Mouse (Mus musculus) gastrocnemius, postnatal 14 days (tissue): Measurements from ENCODE around the gene Atxn1. TPM values are rescaled to one million over a fixed set of nuclear protein-coding genes. Genes with fewer than 3 reads are reported as not detected.

Source experiments
- DNase-seq: peaks from one replicate; pipeline ENCODE4 v3.0.0; 2021; ENCODE audit warnings: mixed read lengths
- intact Hi-C: fragments of 180-260 bp; cut with DNase I; formaldehyde crosslinking; loops from one replicate; pipeline ENCODE4 v1.15.1; 2025; ENCODE audit warnings: low total_unique reads
- total RNA-seq, 2 experiments: library from RNA; stranded (reverse); gene quantifications; 2 replicates each; pipeline ENCODE4 v1.2.3; 2021

Atxn1 gene
- total RNA-seq, 2 experiments from 2014 or later, result 23.5 to 23.8 TPM

DNA sequence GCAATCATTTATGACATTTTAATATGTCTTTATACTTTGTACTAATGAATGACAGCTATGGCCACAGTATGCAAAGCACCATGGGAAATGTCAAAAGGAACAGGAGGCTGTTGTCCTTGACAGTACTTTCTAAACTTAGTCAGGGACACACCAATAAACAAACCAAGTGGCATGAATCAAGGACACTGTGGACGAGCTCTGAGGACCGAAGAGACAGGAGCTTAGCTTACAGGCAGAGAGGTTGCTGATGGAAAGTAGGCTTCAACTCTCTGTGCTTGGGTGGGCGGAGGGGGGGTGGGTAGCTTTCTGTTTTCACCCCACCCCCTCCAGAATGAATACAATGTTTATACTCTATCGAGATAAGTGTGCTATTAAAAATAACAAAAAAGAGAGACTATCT lies 90.6 kb downstream of the Atxn1 start:
- no peak for DNase-seq
- intact Hi-C loops, result no loop called here

DNA sequence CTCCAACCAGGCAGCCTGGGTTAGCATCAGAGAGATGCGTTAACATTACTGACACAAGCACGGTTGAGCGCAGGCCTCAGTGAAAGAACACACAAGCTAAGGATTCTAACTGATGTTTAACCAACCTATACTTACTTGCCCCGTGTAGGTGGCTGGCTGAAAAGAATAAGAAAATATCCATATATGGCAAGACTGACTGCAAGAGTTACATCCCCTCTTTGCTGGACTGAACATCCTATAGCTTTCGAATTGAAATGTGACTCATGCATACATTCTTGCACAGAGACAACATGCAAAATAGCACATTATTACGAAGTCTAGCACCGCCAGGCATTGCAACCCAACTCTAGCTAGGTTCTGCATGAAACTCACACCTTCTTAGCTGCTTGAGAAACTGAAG lies 91.8 kb downstream of the Atxn1 start:
- DNase-seq, result no peak
- intact Hi-C loops, result no loop called here

DNA sequence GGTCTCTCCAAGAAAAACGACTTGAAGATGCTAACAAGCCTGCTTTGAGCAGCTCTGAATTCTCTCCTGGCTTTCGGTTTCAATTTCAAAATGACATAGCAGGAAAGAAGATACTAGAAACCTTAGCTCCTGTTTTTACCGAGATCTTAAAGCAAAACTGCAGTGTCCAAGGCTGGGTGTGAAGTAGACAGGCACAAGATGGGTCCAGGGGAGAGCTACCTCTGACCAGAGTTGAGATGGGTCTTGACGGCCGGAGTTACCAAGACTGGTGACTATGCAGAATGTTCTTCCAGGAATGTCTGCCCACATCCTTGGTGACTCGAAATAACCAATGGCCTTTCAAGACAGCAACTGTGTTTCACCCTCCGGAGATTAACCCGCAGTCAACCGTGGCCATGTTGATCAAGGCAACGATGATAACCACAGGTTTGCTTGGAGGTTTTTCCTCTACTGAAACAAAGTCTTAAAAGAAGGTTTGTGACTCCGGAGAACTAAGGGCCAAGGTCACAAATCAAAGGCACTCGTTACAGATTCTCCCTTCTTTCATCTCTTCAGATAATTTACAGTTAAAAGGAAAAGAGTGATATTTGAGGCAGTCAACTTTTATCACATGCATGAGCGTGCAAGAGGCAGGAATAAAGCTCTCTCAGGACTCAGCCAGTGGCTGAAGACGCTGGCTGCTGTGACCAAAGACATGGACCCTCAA lies 92.6 kb downstream of the Atxn1 start:
- DNase-seq, result peak; percentile 5
- intact Hi-C loops, result no loop called here

DNA sequence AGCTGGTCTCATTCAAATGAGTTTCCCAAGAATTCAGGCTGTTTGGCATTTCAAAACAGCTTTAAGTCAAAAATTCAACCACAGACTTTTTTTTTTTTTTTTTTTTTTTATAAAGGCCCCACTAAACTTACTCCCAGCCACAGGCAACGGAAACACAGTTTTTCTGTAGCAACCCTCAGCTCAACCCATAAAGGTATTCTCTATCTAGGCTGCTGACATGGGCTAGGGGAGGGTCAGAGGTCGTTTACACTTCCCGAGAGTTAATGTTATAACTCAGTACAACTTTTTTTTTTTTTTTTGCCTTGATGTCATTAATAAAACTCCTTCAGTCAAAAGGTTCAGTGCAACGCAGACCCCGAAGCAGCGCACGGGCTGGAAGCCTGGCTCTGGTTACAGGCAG lies 93.3 kb downstream of the Atxn1 start:
- no peak for DNase-seq
- intact Hi-C loops, result no loop called here

DNA sequence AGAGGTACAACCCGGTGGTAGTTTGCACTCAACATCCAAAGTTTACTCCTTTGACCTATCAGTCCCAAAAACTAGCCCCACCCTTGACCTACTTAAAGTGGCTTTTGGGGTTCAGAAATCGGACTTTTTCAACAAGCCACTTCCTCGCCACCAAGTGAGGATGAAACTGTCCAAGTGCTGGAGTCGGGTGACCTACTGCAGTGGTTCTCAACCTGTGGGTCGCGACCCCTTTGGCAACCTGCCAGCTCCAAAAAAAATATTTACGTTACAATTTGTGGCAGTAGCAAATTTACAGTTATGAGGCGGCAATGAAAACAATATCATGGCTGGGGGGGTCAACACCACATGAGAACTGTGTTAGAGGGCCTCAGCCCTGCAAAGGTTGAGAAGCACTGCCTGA lies 95.9 kb downstream of the Atxn1 start:
- intact Hi-C loops, result no loop called here
- no peak for DNase-seq

DNA sequence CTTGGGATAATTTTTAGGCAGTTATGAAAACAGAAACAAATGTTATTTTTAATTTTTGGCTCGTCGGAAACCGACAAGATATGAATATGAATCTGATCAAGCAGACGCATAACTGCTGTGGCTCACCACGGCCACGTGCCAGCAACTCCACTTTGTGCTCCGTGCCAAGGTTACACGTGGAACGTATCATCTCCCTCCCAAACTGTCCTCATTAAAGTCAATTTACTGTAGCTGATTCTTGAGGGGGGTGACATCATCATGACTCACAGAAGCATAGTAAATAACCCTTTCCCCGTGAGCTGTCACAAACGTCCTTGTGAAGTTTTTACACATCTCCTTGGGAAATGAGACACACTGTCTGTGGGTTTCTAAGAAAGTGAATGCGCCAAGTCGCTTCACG lies 97.5 kb downstream of the Atxn1 start:
- DNase-seq, result peak; percentile 40
- intact Hi-C loops, result no loop called here

DNA sequence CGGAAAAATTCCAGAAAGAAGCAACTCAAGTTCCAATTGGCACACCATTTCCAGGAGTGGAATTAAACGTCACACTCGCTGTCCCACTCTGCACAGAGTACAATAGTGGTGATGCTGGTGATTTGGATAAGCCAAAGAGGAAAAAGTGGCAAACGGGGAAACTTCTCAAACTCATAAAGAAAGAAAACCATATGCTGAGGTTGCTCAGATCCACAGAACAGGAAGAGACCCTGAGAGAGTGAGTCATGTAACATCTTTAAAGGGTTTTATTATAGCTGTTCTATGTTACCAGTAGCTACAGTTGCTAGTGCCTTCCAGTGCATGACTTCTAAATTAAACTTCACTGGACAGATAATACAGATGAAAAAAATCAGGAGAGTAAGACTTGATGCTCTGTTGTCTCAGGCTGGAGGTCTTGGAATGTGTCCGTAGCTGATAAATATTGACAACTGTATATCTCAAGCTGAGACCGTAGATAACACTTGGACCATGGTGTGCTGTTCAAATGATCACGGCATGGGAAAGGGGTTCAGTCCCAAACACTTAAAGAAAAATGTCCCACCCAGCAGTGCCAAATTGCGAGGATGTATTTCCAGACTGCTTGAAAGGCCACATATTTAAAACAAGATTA lies 98.1 kb downstream of the Atxn1 start:
- no peak for DNase-seq
- intact Hi-C loops, result no loop called here

DNA sequence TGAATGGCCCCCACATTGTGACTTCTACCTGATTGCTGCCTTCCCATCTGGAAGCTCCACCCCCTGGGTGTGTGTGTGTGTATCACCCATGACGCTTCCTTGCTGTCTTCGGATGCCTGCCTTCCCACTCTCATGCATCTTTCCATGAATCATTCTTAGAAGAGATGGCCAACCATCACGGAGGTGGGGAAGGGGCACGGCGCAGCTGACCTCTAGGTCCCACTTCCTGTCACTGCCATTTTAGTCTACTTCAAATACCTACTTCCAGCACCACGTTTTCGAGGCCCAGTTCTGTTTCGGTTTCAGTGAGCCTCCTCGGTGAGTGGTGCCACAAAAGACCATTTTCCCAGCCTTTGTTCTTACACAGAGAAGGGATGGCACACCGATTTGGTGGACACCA lies 99.2 kb downstream of the Atxn1 start:
- intact Hi-C loops, result no loop called here
- DNase-seq, result no peak

DNA sequence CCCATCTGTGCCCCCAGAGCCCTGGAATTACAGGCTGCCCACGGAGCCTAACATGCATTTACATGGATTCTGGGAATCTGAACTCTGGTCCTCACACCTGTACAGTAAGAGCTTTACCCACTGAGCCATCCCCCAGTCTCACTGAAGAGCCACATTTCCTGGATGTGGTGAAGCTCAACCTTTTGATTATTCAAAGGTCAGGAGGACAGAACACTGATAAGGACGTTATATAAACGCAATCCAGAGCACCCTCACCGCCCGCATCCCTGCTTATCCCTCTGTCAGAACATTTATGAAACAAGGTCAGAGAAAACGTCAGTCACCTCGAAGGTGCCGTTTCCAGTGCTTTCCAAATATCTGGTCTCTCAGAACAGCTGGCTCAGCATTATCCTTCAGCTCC lies 101.0 kb downstream of the Atxn1 start:
- no peak for DNase-seq
- intact Hi-C loops, result no loop called here

DNA sequence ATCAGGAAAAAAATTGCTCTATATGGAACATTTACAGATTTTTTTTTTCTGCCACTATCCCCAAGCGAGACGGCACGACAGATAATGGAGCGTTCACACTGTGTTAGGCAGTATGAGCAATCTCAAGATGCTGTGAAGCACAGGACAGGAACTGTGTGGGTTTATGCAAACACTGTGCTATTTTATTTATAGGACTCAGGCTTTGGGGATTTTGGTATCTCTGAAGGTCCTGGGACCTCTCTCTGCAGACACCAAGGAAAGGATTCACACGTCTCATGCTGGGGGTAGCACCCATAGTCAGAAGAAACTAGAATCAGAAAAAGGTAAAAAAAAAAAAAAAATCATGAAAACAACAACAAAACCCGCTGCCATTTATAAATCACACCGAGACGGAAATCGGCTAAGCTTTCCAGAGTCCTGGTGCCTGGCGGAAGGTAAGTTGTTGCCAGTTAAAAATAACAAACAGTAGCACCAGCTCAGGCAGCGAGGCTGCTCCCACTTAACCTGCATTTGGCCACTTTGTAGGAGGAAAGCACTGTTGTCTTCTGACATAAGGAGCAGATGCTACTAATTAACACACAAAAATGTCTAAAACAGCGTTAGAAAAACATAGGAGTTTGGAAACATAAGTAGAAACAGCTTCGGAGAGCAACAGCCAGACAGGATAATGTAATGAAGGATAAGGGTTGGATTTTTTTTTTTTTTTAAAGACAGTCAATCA lies 102.8 kb downstream of the Atxn1 start:
- DNase-seq, result no peak
- intact Hi-C loops, result no loop called here

DNA sequence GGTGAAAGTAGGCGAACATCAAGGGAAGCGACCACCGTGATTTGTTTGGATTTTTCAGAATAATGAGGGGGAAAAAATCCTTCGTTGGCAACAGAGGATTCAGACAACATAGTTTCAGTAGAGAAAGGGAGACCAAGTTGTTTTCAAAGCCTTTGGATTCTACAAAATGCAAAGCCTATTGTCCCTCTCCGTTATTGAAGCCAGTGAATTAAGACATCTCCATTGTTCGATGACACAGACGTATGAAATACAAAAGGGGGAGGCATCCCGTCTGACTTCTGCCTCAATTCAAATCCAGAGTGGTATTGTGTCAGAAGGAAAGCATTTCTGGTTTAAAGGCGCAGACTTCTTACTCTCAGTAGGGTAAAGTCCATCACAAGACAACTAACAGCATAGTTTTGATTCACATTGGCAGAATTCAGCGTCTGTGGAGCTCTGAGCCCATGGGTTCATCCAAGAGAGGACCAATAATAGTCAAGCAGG lies 103.7 kb downstream of the Atxn1 start:
- intact Hi-C loops, result no loop called here
- no peak for DNase-seq

DNA sequence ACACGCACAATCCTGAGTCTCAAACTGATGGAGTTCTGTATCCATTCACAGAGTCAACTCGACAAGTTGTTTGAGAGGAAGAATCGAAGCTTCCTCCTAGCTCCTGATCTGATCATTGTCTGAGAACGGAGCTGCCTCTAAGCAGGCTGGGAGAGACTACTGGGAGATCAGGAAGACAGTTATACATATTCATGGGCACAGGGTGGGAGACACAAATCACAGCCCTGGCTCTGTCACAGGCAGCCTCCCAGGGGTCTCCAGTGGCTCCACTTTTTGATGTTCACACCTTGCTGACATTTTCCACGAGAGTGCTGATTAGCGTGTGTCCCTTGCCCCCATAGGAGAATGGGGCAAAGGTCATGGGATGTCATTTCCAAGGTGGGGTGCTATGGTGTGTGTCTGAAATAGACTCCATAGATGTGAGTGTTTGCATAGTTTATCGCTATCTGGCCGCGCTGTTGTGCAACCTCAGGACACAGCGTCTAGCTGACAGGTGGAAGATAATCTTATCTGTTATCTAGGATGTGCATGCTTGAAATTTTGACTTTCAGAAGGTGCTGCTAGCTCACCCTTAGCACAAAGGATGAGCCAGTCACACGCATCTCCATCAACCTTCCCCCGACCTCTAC lies 105.6 kb downstream of the Atxn1 start:
- intact Hi-C loops, result no loop called here

DNA sequence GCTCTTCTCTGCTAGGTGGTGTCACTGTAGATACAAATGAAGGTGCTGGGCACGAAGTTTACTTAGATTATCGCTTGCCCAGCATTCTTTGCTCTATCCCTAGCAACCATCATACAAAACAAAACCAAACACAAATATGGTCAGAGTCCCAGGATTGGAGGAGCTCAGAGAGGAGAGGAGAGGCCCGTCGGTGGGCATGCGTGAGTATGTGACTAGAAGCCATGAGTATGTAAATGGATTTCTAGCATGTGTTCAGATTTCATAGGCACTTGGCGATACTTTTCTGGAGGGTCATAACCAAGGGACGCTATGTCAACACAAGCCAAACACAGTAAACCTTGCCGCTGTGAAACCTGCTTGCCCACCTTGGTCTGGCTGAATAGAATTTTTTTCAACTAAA lies 107.4 kb downstream of the Atxn1 start:
- intact Hi-C loops, result no loop called here
- DNase-seq, result no peak

More for the DNA sequence above, 105.6 kb downstream of the Atxn1 start:
- no peak for DNase-seq

DNA sequence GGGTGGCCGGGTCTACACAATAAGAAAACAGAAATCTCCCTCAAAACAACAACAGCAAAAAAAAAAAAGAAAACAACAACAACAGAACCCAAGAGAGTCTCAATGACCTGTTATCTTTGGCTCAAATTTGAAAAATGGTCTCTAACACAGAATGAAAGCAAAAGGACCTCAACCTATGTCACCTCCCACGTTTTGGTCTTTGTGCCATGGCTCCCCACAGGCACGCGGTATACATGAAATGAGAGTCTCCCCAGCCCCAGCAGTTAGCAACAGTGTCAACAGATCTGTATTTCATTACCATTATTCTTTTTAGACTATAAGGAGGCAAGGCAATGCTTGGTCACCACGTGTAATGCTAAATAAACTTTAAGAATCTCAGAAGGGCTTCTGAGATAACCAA lies 110.3 kb downstream of the Atxn1 start:
- no peak for DNase-seq
- intact Hi-C loops, result no loop called here

DNA sequence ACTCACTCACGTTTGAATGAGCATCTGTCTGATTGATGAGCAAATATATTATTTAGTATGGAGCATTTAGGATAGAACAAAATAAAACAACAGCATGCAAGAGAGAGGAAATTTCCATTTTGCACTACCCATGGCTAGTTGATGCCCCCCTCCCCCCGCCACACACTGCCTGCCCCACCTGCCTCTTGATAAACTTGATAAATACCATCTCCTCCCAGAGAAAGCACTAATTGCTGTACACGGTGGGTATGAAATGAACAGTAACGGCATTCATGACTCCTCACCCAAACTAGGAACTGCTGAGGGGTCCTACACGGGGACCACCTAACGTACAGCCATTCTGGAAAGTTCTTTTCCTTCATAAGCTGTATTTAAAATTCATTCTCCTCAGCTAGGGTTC lies 111.1 kb downstream of the Atxn1 start:
- no peak for DNase-seq
- intact Hi-C loops, result no loop called here

DNA sequence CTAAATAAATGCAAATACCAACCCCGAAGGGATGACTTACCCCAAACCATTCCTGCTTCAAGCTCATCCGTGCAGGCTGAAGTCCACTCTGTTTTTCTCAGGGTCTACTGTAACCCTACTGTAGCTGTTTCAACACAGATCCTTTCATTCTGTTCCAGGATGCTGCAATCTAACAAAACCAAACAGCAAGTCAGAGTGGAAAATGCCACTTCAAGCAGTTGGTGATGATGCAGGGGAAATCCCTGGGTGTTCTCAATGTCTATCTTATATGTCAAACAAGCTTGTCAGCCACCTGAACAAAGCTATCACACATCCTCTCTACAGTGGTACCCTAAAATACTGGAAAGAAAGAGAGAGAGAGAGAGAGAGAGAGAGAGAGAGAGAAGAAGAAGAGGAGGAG lies 112.5 kb downstream of the Atxn1 start:
- DNase-seq, result no peak
- intact Hi-C loops, result no loop called here

DNA sequence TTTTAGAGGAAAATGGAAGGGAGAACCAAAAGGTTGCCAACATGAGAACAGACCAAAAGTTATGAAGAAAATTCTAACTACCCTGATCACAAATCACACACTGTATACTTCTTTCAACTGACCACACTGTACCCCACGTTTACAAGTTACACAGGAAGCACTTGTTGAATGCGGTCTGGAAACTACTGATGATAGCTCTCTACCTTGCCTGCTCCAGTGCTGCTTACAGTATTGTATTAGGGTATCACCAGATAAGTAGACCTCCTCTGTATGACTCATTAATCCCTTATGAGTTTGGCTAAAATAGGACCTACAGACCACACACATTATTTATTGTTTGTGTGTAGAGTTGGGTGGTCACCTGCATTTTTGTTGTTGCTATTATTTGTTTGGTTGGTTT lies 113.1 kb downstream of the Atxn1 start:
- intact Hi-C loops, result no loop called here
- no peak for DNase-seq

DNA sequence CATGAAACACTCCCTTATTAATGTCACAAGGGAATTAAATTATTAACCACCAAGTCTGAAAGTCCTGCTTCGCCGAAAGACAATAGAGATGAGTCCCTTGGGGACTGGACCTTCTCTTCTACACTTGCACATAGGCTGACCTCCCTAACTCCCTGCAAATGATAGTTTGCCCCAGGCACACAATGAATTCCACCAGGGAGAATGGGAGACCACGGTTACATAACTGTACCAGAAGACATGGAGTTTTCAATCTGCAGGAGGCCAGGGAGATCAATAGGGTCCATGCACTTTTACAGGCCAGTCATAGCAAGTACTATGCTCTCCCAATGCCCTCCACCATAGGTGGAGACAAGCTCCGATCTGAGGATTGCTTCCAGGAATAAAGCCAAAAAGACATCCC lies 113.7 kb downstream of the Atxn1 start:
- no peak for DNase-seq
- intact Hi-C loops, result no loop called here

DNA sequence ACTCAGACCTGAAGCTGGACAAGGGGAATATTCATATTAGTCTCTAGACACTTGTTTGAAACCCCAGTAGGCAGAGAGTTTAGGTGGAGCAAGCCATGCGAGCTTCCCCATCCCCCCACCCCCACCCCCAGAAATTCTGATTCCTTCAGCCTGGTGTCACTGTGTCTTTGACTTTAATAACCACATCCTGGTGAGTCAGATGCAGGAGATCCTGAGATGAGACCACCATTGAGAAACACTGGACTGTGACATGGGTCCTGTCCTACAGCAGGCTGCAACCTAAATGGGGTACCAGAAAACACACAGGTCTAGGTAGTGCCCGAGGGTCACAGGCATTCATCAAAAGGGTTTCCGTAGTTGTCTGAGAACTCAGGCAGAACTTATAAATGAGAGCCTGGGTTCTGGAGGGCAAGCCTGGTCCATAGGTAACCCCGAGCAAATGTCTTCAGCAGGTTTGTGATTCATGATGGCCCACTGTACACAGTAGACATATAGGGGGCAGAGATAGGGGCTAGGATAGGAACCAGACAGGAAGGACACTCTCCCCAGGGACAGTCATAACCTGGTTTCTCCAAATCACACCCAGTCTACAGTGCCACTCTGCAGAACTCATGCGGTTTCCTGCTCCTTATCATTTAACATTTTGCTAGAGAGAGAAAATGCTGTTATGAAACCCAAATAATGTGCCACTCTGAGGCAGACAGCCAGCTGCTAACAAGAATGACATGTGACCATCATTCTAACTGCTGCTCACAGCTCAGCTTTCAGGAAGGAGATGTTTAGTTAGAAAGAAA lies 114.4 kb downstream of the Atxn1 start:
- intact Hi-C loops, result no loop called here
- DNase-seq, result no peak
